Mouse (Mus musculus) spleen, postnatal 0 days (tissue): ENCODE measurements around the gene Gpx5. TPM values are rescaled to one million over a fixed set of nuclear protein-coding genes. Genes with fewer than 3 reads are reported as not detected.

Experiments used
- polyA plus RNA-seq: library from polyadenylated mRNA; unstranded; fragments of >200 nt; fragmentation: Nextera tagmentation; extraction: Ambion mirVana; gene quantifications from 2 replicates; pipeline ENCODE4 v1.2.1, GENCODE M21; 2015

The Gpx5 gene
- not detected in 2 replicates for polyA plus RNA-seq

GRCm38 (mm10) chr13:21292631-21293030 lies at the start of gene Gpx5:
Gpx5 (minus strand) TSS chr13:21292731.

GRCm38 (mm10) chr13:21311926-21312325 lies 19.4 kb upstream of the Gpx5 start, which contains the start of gene Gpx6:
Gpx6 (plus strand) TSS chr13:21312125.

Other genes starting within 250 kb of the Gpx5 start
- gene Olfr1370, start 217.8 kb downstream of the Gpx5 start, polyA plus RNA-seq: not detected in 2 replicates
- not detected in 2 replicates for gene Olfr1369-ps1, start 181.2 kb downstream of the Gpx5 start, polyA plus RNA-seq
- gene Olfr263, start 163.1 kb downstream of the Gpx5 start, polyA plus RNA-seq: not detected in 2 replicates
- gene Olfr1368, start 146.9 kb downstream of the Gpx5 start, polyA plus RNA-seq: not detected in 2 replicates
- gene Trim27, start 113.3 kb downstream of the Gpx5 start, polyA plus RNA-seq: 80.9 and 86.3 TPM in 2 replicates
- gene Gpx6, start 19.4 kb upstream of the Gpx5 start, polyA plus RNA-seq: not detected in 2 replicates
- not detected in 2 replicates for gene Olfr1367, start 54.2 kb upstream of the Gpx5 start, polyA plus RNA-seq
- gene Zscan12, start 70.1 kb upstream of the Gpx5 start, polyA plus RNA-seq: 4.2 and 5.2 TPM in 2 replicates
- gene Zkscan3, start 110.0 kb upstream of the Gpx5 start, polyA plus RNA-seq: 38.2 TPM in 2 replicates
- 0.99 and 1.4 TPM in 2 replicates for gene Pgbd1, start 148.3 kb upstream of the Gpx5 start, polyA plus RNA-seq
- 10.8 and 14.9 TPM in 2 replicates for gene Zscan26, start 161.0 kb upstream of the Gpx5 start, polyA plus RNA-seq
- 1.5 and 2.1 TPM in 2 replicates for gene Nkapl, start 175.8 kb upstream of the Gpx5 start, polyA plus RNA-seq
- 0.96 and 1.4 TPM in 2 replicates for gene Zkscan4, start 186.2 kb upstream of the Gpx5 start, polyA plus RNA-seq
- not detected in 2 replicates for gene Gm10065, start 186.7 kb upstream of the Gpx5 start, polyA plus RNA-seq
- 1.0 and 1.2 TPM in 2 replicates for gene AK157302, start 202.5 kb upstream of the Gpx5 start, polyA plus RNA-seq
- gene Gm11273, start 208.7 kb upstream of the Gpx5 start, polyA plus RNA-seq: 6.8 and 8.6 TPM in 2 replicates
- 1.9 and 2.4 TPM in 2 replicates for gene Zkscan8, start 238.4 kb upstream of the Gpx5 start, polyA plus RNA-seq